Mouse (Mus musculus): ENCODE data around the gene Mthfr.

DNA sequence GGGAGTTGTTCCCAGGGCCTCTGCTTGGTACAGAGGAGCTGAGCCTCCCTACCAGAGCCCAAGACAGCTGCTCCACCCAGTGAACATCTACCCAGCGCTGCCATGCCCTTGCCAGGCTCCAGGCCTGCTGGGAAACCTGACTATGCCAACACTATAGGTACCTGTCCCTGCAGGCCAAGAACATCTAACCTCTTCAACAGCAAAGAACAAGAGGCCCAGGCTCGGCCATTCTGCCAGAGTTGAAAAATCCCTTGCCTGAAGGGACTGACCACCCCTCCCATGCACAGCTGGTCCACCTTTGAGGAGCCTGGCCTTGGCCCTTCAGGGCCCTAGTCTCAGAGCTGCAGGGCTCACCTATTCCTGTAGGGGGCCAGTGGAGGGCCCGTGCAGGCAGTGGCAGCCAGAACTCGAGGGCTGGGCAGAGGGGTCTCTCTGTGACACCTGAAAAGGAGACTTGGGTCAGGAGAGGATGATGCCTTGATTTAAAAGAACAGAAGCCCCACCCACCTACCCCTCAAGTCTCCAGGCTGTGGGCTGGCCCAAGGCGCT, 18.9 kb downstream of the Mthfr start:
- peak; percentile 53 for TF ChIP-seq CTCF (IDR thresholded peaks at IDR 0.05; ENCODE audit: low read depth)
- TF ChIP-seq EP300 (IDR thresholded peaks at IDR 0.05; ENCODE audit: low read depth) = no peak

Data from liver, embryonic 14.5 days (tissue).